Mouse (Mus musculus): Measurements from ENCODE around the gene Fermt3.
A peak's percentile ranks its signal among the peaks of the same experiment; 100 is the strongest.

The Fermt3 gene

GRCm38 (mm10) chr19:6972247-6972917, 46.9 kb downstream of the Fermt3 start:
- DNase-seq (ENCODE audit: low read depth) = no peak

DNA sequence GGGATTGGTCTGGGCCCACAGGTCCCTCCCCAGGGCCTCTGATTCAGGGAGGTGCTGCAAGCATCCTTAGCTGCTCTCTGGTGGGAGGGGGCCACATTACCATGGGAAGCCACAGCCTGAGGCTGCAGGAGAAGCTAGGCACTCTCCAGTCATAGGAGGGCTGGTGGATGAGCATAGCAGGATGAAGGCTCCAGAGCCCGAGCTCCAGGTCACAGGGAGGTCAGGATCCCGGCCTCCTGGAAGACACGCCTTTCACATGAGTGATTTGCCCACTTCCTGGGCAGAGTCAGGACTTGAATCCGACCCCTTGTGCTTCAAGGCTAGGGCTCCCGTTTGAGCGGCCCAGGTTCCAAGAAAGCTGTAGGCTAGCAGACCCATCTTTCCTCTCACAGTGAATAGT, 47.6 kb downstream of the Fermt3 start:
- DNase-seq (ENCODE audit: low read depth) = no peak

DNA sequence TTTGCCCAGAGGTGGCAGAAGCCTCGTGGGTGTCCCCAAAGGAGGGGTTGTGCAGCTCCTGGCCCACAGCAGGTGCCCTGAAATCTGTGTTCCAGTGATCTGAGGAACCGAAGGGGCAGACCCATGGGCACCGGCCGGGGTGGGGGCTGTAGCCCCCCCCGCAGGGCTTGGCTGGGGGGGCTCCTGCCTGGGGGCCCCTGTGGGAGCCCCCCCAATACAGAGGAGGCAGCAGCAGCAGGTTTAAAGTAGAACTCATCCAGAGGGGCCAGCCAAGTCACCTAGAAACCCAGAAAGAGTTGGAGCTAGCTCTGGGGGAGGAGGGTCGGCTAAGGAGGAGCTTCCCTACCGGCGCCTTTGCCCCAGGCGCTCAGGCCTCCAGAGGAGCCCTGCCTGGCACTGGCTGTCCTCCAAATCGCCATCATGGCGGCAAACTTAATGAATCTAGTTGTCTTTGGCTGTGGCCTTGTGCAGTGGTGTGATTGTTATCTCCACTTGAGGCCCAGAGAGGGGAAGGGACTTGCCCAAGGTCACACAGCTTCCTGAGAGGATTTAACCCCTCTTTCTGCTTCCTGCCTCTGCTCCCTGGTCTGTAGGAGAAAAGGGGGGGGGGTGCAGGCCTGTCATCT, 48.7 kb downstream of the Fermt3 start:
- no peak for DNase-seq (ENCODE audit: low read depth)

DNA sequence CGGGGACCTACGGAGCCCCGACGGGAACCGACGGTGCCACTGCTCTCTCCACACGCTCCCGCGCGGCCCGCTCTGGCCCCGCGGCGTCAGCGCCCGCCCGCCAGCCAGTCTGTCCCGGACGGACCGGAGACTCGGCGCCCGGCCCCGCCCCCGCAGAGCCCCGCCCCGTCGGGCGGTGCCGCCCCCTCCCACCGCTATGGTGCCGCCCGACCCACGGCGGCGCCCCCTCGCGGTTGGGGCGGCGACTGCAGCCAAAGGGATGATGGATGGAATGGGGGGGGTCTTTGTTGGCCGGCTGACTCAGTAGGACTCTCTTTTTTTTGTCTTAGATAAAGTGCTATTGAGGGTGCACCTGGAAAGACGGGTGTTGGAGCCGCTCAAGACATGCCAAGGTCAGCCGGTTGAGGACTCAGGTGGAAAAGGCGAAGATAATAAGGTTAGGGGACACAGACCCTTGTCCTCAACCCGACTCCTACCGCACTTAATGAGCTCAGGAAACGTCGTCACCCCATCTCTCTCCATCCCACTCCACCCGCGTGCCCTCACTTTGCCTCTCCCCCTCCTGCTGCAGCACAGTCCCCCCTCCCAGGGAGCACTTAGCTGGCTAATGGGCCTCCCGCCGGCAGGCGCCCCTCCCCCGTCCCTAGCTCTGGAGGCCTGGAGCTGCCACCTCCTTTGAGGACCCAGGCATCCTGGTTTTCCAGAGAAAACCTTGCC, 49.4 kb downstream of the Fermt3 start:
- DNase-seq (ENCODE audit: low read depth) = no peak

GRCm38 (mm10) chr19:6969291-6969664, 50.0 kb downstream of the Fermt3 start:
- no peak for DNase-seq (ENCODE audit: low read depth)

GRCm38 (mm10) chr19:6968491-6969271, 50.6 kb downstream of the Fermt3 start:
- no peak for DNase-seq (ENCODE audit: low read depth)

DNA sequence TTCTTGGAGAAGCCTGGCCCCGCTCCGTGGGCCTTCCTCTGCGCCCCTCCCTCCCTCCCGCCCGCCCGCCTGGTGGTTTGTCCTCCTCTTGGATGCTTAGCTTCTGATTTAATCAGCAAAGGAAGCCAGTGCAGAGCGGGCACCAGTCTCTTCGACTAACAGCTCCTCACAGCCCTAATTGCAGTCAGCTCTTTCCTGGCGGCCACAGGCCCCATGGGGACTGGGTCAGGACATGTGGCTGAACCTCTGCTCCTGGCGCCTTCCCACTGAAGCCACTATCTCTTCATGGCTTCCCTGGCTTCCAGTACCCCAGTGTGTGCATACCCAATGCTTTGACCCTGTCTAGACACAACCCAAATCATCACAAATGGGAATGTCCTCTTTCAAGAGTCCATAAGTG, 62.8 kb downstream of the Fermt3 start:
- DNase-seq (ENCODE audit: low read depth) = no peak

DNA sequence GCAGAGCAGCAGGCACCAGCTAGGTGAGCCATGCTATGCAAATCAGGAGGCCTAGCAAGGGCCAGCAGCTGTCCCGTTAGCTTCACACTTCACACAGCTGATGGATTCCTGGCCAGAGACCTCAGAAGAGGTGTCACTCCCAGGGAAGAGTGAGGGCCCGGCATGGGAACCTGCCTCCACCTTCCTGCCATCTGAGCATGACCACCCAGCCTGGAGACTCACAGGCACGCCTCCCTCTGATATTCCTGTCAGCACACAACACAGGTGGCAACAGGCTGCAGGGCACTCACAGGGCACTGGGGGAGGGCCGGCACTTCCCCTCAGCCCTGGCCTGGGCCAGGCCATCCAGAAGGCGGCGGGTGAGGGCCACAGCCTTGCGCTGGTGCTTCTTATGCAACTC, 63.8 kb downstream of the Fermt3 start:
- no peak for DNase-seq (ENCODE audit: low read depth)

DNA sequence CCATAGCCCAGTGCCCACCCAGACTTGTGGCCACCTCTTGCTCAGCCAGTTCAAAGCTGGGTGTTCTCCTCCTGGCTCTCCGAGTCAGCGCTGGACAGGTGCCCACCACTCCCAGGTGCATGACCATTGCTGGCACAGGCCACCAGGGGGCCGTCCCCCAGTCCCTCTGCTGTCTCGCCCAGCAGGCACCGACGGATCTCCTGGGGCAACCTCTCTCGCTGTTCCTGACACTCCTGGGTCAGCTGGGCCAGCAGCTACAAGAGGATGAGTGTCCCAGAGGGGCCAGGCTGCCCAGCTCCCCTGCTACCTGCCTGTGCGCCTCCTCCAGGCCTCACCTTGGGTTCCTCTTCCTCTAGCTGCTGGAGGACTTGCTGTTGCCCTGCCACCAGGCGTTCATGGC, 65.2 kb downstream of the Fermt3 start:
- no peak for DNase-seq (ENCODE audit: low read depth)

- DNase-seq (ENCODE audit: low read depth) = no peak
Measured at GRCm38 (mm10) chr19:6952712-6953037, 66.6 kb downstream of the Fermt3 start.

GRCm38 (mm10) chr19:6951994-6952711, 67.1 kb downstream of the Fermt3 start:
- DNase-seq (ENCODE audit: low read depth) = peak; percentile 78

DNA sequence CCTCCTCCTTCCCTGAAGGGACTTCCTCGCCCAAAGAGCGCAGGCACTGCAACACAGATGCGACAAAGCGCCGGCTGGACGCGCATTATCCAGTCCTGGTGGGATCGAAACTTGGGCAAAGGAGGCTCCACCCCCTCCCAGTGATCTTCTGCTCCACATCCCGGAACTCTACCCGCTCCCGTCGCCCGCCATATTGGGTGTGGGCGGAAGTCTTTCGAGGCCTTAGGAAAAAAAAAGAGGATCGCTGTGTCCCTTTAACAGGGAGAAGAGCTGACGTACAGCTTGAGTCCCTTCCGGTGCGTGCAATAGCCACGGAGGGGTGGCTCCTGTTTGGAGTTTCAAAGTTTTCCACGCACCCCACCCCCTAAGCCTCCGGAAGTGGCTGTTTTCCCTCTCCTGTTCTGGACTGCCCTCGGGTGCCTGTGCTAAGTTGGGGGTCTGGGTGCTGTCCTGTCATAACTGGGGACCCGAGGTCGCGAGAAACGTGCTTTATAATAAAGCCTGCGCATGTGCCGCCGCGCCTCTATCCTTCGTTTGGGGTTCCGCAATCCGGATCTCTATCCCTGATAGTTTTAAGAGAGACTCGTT, 67.8 kb downstream of the Fermt3 start:
- DNase-seq (ENCODE audit: low read depth) = peak; percentile 83

- no peak for DNase-seq (ENCODE audit: low read depth)
Measured at GRCm38 (mm10) chr19:6950613-6951153, 68.6 kb downstream of the Fermt3 start.

DNA sequence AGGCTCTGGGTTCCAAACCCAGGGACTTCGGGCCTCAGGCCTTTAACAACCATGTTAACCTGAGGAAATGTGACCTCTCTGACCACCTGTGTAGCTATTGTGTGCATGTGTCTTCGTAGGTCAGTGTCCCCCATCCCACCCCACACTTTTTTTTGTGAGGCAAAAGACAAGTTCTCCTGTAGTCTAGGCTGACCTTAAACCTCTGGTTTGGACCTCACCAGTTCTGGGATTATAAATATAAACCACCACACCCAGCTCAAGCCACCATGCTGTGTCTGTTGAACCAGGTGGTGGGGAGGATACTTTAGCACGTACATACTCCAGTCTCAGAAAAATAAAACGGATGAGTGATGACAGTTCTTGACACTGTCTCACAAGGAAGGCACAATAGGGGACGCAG, 69.3 kb downstream of the Fermt3 start:
- DNase-seq (ENCODE audit: low read depth) = no peak

DNA sequence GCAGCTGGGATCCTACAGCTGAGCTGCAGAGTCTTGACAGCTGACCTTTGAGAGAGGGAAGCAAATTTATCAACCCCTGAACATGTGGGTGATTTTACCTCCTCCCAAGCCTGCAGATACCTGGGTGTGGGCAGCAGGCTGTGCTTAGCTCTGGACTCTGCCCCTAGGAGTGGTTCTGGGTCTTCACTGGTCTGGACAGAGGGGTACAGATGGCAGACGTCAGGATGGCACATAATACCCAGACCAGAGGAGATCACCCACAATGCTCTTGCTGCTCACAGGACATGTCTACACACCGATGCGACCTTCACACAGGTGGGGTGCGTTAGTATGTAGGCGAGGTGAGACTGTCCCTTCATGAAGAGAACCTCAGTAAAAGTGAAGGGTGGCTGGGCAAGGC, 69.7 kb downstream of the Fermt3 start:
- DNase-seq (ENCODE audit: low read depth) = no peak
